Mouse (Mus musculus) intestine, embryonic 14.5 days (tissue): ENCODE data around the gene Ncs1. TPM values are rescaled to one million over a fixed set of nuclear protein-coding genes. Genes with fewer than 3 reads are reported as not detected.
A peak's percentile ranks its signal among the peaks of the same experiment; 100 is the strongest.

Source experiments
- ATAC-seq: fragments of 200-750 bp; cut with Nextera tagmentation; replicated peaks from 2 replicates; pipeline ENCODE4 v1.8.0; 2017; ENCODE audit warnings: low read depth, moderate number of reproducible peaks, moderate TSS enrichment, moderate library complexity; ENCODE audit not compliant: low FRiP score, low TSS enrichment
- DNase-seq: peaks from one replicate; pipeline ENCODE4 v3.0.0-alpha.2; 2018; ENCODE audit warnings: low spot score
- H3K27ac ChIP-seq: fragments of 300-500 bp; sonication (generic); 2 replicates; pipeline ENCODE4 v1.5.1; 2014; ENCODE audit warnings: low read depth, mild to moderate bottlenecking, control low read depth
- H3K27me3 ChIP-seq: fragments of 300-500 bp; sonication (generic); replicated peaks from 2 replicates; pipeline ENCODE4 v1.6.1; 2014; ENCODE audit warnings: low read length, control low read depth; ENCODE audit not compliant: control insufficient read depth, insufficient read depth
- H3K36me3 ChIP-seq: fragments of 300-500 bp; sonication (generic); 2 replicates; pipeline ENCODE4 v1.6.1; 2014; ENCODE audit warnings: low read length, control low read depth; ENCODE audit not compliant: control insufficient read depth, insufficient read depth
- H3K4me1 ChIP-seq: fragments of 300-500 bp; sonication (generic); replicated peaks from 2 replicates; pipeline ENCODE4 v1.6.1; 2014; ENCODE audit warnings: low read length, control low read depth, mixed read lengths; ENCODE audit not compliant: control insufficient read depth, insufficient read depth
- H3K4me2 ChIP-seq: fragments of 300-500 bp; sonication (generic); 2 replicates; pipeline ENCODE4 v1.6.1; 2014; ENCODE audit warnings: low read length
- H3K4me3 ChIP-seq: fragments of 300-500 bp; sonication (generic); 2 replicates; pipeline ENCODE4 v1.5.1; 2014; ENCODE audit warnings: low read depth, low read length, control low read depth, mixed read lengths
- H3K9ac ChIP-seq: fragments of 300-500 bp; sonication (generic); 2 replicates; pipeline ENCODE4 v1.6.1; 2014; ENCODE audit warnings: mild to moderate bottlenecking, low read length
- H3K9me3 ChIP-seq: fragments of 300-500 bp; sonication (generic); 2 replicates; pipeline ENCODE4 v1.6.1; 2016; ENCODE audit warnings: low read length, control low read depth; ENCODE audit not compliant: control insufficient read depth
- WGBS: fragments of 180-500 bp; shearing (Covaris S2); extraction: QIAGEN DNeasy Blood & Tissue Kit; methylation state at CpG from one replicate; pipeline ENCODE4 v1.1.7; 2014; 5-methylcytosine and 5-hydroxymethylcytosine counted together
- polyA plus RNA-seq: library from polyadenylated mRNA; unstranded; fragments of >200 nt; fragmentation: Nextera tagmentation; extraction: Ambion mirVana; gene quantifications from 2 replicates; pipeline ENCODE4 v1.2.1, GENCODE M21; 2014

The Ncs1 gene
- polyA plus RNA-seq, 1 experiment from 2014 or later, result 35.3 TPM

DNA sequence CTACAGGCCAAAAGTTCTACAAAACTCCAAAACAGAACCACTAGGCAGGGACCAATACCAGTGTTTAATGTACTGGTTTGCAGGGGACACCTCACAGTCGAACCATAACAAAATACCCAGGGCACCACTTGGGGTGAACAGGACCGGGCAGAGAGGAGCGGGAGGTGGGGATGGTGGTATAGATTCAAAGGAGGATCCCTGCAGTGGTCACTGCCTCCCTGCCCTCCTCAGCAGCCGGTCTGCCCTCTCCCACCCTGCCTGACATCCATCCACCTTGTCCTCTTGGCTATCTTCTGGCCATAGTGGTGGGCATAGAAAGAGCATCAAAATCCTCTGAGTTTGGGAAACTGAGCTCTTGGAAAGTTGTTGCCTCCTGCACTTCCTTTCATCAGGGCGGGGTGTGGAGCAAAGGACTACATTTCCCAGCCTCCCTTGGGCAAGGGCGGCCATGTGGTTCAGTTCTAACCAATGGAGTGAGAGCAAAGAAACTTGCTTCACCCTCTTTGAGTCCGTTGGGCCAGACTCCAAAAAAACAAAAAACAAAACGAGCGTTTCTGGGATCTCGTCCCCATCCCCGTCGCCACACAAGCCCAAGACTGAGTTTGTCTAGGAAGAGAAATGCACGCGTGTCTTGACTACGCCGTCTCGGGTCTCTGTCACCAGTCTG is 52.1 kb downstream of the Ncs1 start:
- peak overlapping the region; percentile 49 for H3K4me3 ChIP-seq
- H3K4me1 ChIP-seq, result 0 out of 2 replicates have a peak, but pooled peaks cover 2% of the 10 kb centered on the region
- H3K27ac ChIP-seq, result 0 out of 2 replicates have a peak overlapping the region, but pooled peaks have one; percentile 22
- ATAC-seq (peak; percentile 88), DNase-seq (peak; percentile 79)
- no peaks in the 10 kb centered on the region for H3K9me3 ChIP-seq
- WGBS, result 2% methylated on average over 17 of the region's 17 CpGs
- H3K9ac ChIP-seq, result peak overlapping the region; percentile 46
- H3K27me3 ChIP-seq, result no peaks in the 10 kb centered on the region
- H3K36me3 ChIP-seq, result peaks cover 13% of the 10 kb centered on the region
- H3K4me2 ChIP-seq, result peak overlapping the region; percentile 63

DNA sequence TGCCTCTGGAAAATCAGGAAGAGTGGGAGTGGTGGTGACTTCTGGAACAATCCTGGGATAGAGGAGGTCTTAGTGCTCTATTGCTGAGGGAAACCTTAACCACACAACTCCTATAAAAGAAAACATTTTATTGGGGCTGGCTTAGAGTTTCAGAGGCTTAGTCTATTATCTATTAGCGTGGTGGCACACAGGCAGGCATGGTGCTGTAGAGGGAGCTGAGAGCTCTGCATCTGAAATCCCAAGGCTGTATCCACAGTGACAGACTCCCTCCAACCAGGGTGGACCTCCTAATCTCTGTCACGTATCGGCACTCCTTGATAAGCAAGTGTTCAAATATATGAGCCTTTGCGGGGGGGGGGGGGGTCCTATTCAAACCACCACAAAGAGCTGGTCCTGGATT is 53.2 kb downstream of the Ncs1 start:
- WGBS, result 58% methylated on average over 4 of the region's 4 CpGs
- ATAC-seq, result no peak

DNA sequence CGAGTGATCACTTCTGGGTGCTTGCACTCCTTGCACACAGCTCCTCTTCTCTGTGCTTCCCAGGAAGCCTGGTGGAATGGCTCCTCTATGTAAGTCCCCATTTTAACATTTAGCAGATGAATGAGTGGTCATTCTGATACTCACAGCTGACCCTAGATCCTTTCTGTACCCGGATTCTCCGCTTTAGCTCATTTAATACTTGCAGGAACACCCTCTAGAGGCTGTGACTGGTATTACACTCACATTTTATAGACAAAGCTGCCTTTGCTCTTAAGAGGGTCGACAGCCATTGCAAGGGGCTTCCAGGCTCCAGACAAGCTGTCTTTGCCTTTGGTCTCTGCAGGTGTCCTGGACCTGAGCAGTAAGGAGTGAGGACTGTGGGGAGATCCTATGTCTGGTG is 53.6 kb downstream of the Ncs1 start:
- Histone ChIP-seq H3K27ac (no peak overlapping the region), H3K4me3 (no peak overlapping the region), H3K36me3 (peaks cover 3% of the 10 kb centered on the region; the same call in 1 of the 2 replicates), H3K4me2 (no peak overlapping the region), H3K4me1 (0 out of 2 replicates have a peak, but pooled peaks cover 2% of the 10 kb centered on the region), H3K27me3 (no peaks in the 10 kb centered on the region), H3K9ac (no peak overlapping the region), H3K9me3 (no peaks in the 10 kb centered on the region)
- no peak for ATAC-seq
- WGBS, result 33% methylated on average over 4 of the region's 4 CpGs
- DNase-seq, result no peak

More for the DNA sequence above, 53.2 kb downstream of the Ncs1 start:
- DNase-seq, result no peak
- H3K4me2 ChIP-seq, result peak overlapping the region; percentile 63
- H3K9me3 ChIP-seq, result no peaks in the 10 kb centered on the region
- no peaks in the 10 kb centered on the region for H3K27me3 ChIP-seq
- H3K27ac ChIP-seq, result 0 out of 2 replicates have a peak overlapping the region, but pooled peaks have one; percentile 22
- peak overlapping the region; percentile 49; the same call in 1 of the 2 replicates for H3K4me3 ChIP-seq
- H3K36me3 ChIP-seq, result peaks cover 7% of the 10 kb centered on the region; the same call in 1 of the 2 replicates
- no peak overlapping the region for H3K9ac ChIP-seq
- H3K4me1 ChIP-seq, result 0 out of 2 replicates have a peak, but pooled peaks cover 2% of the 10 kb centered on the region

DNA sequence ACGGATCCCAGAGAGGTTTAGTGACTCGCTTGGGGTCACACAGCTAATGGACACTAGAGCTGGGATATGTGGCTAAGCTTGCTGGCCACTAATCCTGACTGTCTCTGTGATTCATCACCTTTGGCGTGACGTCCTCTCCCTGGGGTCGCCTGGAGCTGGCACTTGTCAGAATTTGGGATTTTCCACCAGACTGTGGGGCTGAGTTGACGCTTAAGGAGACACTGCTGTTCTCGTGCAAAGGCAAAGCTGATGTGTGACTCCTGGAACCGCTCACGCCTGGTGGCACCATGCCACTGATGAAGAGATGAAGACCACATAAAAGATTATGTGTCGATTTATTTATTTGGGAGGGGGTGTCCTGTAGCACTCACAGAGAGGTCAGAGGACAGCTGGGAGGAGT is 54.4 kb downstream of the Ncs1 start:
- Histone ChIP-seq H3K4me1 (0 out of 2 replicates have a peak, but pooled peaks cover 2% of the 10 kb centered on the region), H3K27me3 (no peaks in the 10 kb centered on the region), H3K9me3 (no peaks in the 10 kb centered on the region), H3K27ac (no peak overlapping the region), H3K36me3 (no peaks in the 10 kb centered on the region), H3K4me2 (no peak overlapping the region), H3K4me3 (no peak overlapping the region), H3K9ac (no peak overlapping the region)
- no peak for DNase-seq
- no peak for ATAC-seq
- WGBS, result 77% methylated on average over 10 of the region's 10 CpGs

DNA sequence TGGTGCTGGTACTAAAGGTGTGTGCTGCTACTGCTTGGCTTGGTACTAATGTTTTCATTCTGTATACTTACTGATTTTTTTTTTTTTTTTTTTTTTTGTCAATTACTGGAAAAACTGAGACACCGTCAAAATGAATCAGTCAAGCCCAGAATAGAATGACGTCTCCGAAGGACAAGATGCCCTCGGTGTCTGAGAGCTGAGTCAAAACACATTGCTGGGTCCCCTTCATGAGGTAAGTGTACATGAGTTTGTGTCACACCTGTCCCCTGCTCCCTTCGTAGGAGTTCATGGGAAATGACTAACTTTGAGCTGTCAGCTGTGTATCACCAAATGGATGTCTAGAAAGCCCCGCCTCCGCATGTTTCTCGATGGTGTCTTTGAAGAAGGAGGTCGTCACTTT is 57.6 kb downstream of the Ncs1 start:
- DNase-seq, result no peak
- 78% methylated on average over 9 of the region's 9 CpGs for WGBS

DNA sequence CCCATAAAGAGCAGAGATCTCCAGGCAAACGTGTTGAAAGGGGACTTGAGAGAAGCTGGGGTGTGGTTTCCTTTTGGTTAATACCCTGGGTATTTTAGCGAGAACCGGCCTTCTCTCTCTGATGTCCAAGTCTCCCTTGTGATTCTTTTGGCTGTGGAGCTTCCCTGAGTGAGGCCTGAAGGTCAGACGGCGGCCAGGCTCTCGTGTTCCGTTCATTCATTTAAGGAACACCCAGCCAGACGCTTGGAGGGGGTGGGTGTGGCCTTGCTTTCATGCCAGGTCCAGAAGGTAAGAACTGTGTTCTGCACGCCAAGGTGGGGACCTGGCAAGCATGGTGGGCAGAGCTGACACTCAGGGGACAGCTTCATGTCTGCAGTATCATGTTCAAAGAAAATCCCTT is 58.6 kb downstream of the Ncs1 start:
- ATAC-seq (no peak), DNase-seq (no peak)
- no peaks in the 10 kb centered on the region for H3K36me3 ChIP-seq
- no peak overlapping the region for H3K27ac ChIP-seq
- H3K4me1 ChIP-seq, result no peaks in the 10 kb centered on the region
- H3K27me3 ChIP-seq, result no peaks in the 10 kb centered on the region
- H3K9me3 ChIP-seq, result 0 out of 2 replicates have a peak, but pooled peaks cover 3% of the 10 kb centered on the region
- H3K4me3 ChIP-seq, result no peak overlapping the region
- H3K4me2 ChIP-seq, result no peak overlapping the region
- no peak overlapping the region for H3K9ac ChIP-seq
- 71% methylated on average over 9 of the region's 9 CpGs for WGBS

More for the DNA sequence above, 57.6 kb downstream of the Ncs1 start:
- no peak overlapping the region for H3K27ac ChIP-seq
- no peaks in the 10 kb centered on the region for H3K36me3 ChIP-seq
- H3K4me1 ChIP-seq, result 0 out of 2 replicates have a peak, but pooled peaks cover 2% of the 10 kb centered on the region
- H3K27me3 ChIP-seq, result no peaks in the 10 kb centered on the region
- 0 out of 2 replicates have a peak, but pooled peaks cover under 1% of the 10 kb centered on the region for H3K9me3 ChIP-seq
- ATAC-seq, result no peak
- no peak overlapping the region for H3K4me2 ChIP-seq
- H3K9ac ChIP-seq, result no peak overlapping the region
- H3K4me3 ChIP-seq, result no peak overlapping the region

DNA sequence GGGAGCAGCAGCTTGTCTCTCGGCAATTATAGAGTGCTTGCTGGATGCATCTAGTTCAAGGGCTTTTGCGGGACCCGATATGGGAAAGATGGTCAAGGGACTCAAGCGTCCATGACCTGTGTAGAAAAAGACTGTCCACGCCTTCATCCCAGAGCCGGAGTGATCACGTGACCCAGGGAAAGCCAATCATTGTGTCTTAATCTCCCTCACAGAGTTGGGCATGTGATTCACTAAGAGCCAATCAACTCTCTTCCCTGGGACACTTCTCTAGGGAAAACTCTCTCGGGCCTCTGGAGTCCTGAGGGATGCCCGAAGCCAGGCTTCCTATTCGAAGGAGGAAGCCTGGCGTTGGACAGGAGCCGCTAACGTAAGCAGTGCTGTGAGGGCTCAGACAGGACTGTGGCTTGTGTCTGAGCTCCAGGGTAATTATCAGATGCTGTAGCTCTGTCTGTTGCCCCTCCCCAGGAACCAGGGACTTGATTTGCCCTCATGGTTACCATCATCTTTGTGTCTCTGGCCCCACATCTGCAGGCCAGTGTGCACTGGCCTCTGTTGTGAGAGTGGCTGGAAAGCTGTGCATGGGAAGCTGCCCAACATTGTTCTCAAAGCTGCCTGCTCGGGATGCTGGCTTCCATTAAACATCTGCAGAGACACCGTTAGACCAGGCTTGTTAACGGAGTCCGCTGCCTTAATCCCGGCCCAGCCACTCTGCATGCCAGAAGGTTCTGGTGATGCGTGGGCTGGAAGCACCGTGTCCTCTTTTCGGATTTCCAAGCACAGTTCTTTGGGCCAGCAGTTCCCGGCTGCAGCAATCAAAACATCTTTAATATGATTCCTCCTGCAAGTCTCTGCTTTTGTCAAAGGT is 59.4 kb downstream of the Ncs1 start:
- no peak overlapping the region for H3K4me2 ChIP-seq
- 69% methylated on average over 22 of the region's 22 CpGs for WGBS
- H3K4me3 ChIP-seq, result no peak overlapping the region
- H3K27ac ChIP-seq, result no peak overlapping the region
- no peaks in the 10 kb centered on the region for H3K27me3 ChIP-seq
- DNase-seq, result no peak
- no peak for ATAC-seq
- no peaks in the 10 kb centered on the region for H3K36me3 ChIP-seq
- H3K9ac ChIP-seq, result no peak overlapping the region
- 0 out of 2 replicates have a peak, but pooled peaks cover 3% of the 10 kb centered on the region for H3K9me3 ChIP-seq
- H3K4me1 ChIP-seq, result no peaks in the 10 kb centered on the region

DNA sequence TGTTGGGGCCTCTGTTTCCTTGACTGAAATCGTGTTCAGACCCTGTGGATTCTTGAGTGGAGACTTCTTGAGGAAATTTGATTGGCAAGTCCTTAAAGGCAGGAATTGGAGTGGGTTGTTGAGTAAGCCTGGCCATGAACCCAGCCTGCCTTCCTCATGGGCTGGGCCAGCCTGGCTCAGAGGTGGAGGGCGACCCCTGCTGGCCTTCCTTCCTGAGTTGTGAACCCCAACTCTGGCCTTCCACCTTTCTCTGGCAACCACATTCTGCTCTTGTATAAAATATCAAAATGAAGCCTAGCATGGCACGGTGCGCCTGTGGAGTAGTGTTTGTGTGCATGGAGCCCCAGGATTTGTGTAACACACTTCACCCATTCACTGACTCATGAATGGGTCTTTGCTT is 60.1 kb downstream of the Ncs1 start:
- H3K27ac ChIP-seq, result no peak overlapping the region
- DNase-seq (no peak), ATAC-seq (no peak)
- H3K4me2 ChIP-seq, result no peak overlapping the region
- no peak overlapping the region for H3K4me3 ChIP-seq
- 0 out of 2 replicates have a peak, but pooled peaks cover 3% of the 10 kb centered on the region for H3K9me3 ChIP-seq
- H3K27me3 ChIP-seq, result 0 out of 2 replicates have a peak, but pooled peaks cover 2% of the 10 kb centered on the region
- H3K9ac ChIP-seq, result no peak overlapping the region
- no peaks in the 10 kb centered on the region for H3K4me1 ChIP-seq
- H3K36me3 ChIP-seq, result no peaks in the 10 kb centered on the region
- WGBS, result 46% methylated on average over 4 of the region's 4 CpGs
